Mouse (Mus musculus): ENCODE measurements at regions not wholly inside any gene's neighbourhood (a gene's known extent, or its start where the extent isn't known, plus 50 kb on each side); places are given as distances from the start of the nearest gene placed in this dataset.
"Not testable (repeated sequence)": the region's sequence is repeated elsewhere in the genome, so short reads cannot be mapped to it uniquely, and the experiment has no call there.

GRCm38 (mm10) chr13:97363214-97363613, 122.3 kb downstream of the Enc1 start:
- WGBS, result 88% methylated on average over 4 of the region's 4 CpGs
- no peaks in the 10 kb centered on the region for H3K9me3 ChIP-seq (ENCODE audit: control insufficient read depth, low read depth, low read length)
- ATAC-seq (ENCODE audit: insufficient number of reproducible peaks, insufficient read depth, low FRiP score, low read depth), result no peak
- H3K4me1 ChIP-seq (ENCODE audit: control insufficient read depth, insufficient read depth, low read length), result peaks cover 18% of the 10 kb centered on the region; the same call in 1 of the 2 replicates
- no peaks in the 10 kb centered on the region for H3K27me3 ChIP-seq (ENCODE audit: control insufficient read depth, insufficient read depth, low read length)
- peak overlapping the region; percentile 11; the same call in 1 of the 2 replicates for H3K27ac ChIP-seq (ENCODE audit: low read length)
- no peak overlapping the region for H3K9ac ChIP-seq (replicated peaks; ENCODE audit: low read depth, low read length)
- H3K36me3 ChIP-seq (ENCODE audit: control insufficient read depth, insufficient read depth, low read length), result no peaks in the 10 kb centered on the region
- no peak overlapping the region for H3K4me3 ChIP-seq (ENCODE audit: low read depth, low read length)
- no peak overlapping the region for H3K4me2 ChIP-seq (replicated peaks; ENCODE audit: low read depth, low read length)

- ATAC-seq (ENCODE audit: insufficient number of reproducible peaks, insufficient read depth, low FRiP score, low read depth), result no peak
- peaks cover 21% of the 10 kb centered on the region for H3K4me1 ChIP-seq (ENCODE audit: control insufficient read depth, insufficient read depth, low read length)
- H3K9me3 ChIP-seq (ENCODE audit: control insufficient read depth, low read depth, low read length), result no peaks in the 10 kb centered on the region
- H3K36me3 ChIP-seq (ENCODE audit: control insufficient read depth, insufficient read depth, low read length), result no peaks in the 10 kb centered on the region
- no peak overlapping the region for H3K4me2 ChIP-seq (replicated peaks; ENCODE audit: low read depth, low read length)
- 46% methylated on average over 9 of the region's 9 CpGs for WGBS
- H3K9ac ChIP-seq (replicated peaks; ENCODE audit: low read depth, low read length), result no peak overlapping the region
- no peak overlapping the region for H3K27ac ChIP-seq (ENCODE audit: low read length)
- H3K4me3 ChIP-seq (ENCODE audit: low read depth, low read length), result no peak overlapping the region
- no peaks in the 10 kb centered on the region for H3K27me3 ChIP-seq (ENCODE audit: control insufficient read depth, insufficient read depth, low read length)
Measured at GRCm38 (mm10) chr13:97360551-97360950, 119.6 kb downstream of the Enc1 start.

- Histone ChIP-seq H3K36me3 (ENCODE audit: control insufficient read depth, insufficient read depth, low read length) (no peaks in the 10 kb centered on the region), H3K27me3 (ENCODE audit: control insufficient read depth, insufficient read depth, low read length) (no peaks in the 10 kb centered on the region), H3K9ac (replicated peaks; ENCODE audit: low read depth, low read length) (no peak overlapping the region), H3K4me3 (ENCODE audit: low read depth, low read length) (no peak overlapping the region), H3K27ac (ENCODE audit: low read length) (no peak overlapping the region), H3K4me1 (ENCODE audit: control insufficient read depth, insufficient read depth, low read length) (peaks cover 14% of the 10 kb centered on the region), H3K9me3 (ENCODE audit: control insufficient read depth, low read depth, low read length) (no peaks in the 10 kb centered on the region), H3K4me2 (replicated peaks; ENCODE audit: low read depth, low read length) (no peak overlapping the region)
- ATAC-seq (ENCODE audit: insufficient number of reproducible peaks, insufficient read depth, low FRiP score, low read depth), result no peak
- WGBS, result 78% methylated on average over 8 of the region's 8 CpGs
Measured at GRCm38 (mm10) chr13:97358781-97359305, 117.9 kb downstream of the Enc1 start.

- Histone ChIP-seq H3K36me3 (ENCODE audit: control insufficient read depth, insufficient read depth, low read length) (no peaks in the 10 kb centered on the region), H3K4me3 (ENCODE audit: low read depth, low read length) (no peak overlapping the region), H3K9ac (replicated peaks; ENCODE audit: low read depth, low read length) (no peak overlapping the region), H3K27ac (ENCODE audit: low read length) (no peak overlapping the region), H3K9me3 (ENCODE audit: control insufficient read depth, low read depth, low read length) (no peaks in the 10 kb centered on the region), H3K4me1 (ENCODE audit: control insufficient read depth, insufficient read depth, low read length) (peaks cover 9% of the 10 kb centered on the region), H3K4me2 (replicated peaks; ENCODE audit: low read depth, low read length) (no peak overlapping the region), H3K27me3 (ENCODE audit: control insufficient read depth, insufficient read depth, low read length) (no peaks in the 10 kb centered on the region)
- WGBS, result 36% methylated on average over 6 of the region's 6 CpGs
- ATAC-seq (ENCODE audit: insufficient number of reproducible peaks, insufficient read depth, low FRiP score, low read depth), result no peak
Measured at GRCm38 (mm10) chr13:97358261-97358660, 117.4 kb downstream of the Enc1 start.

- H3K36me3 ChIP-seq (ENCODE audit: control insufficient read depth, insufficient read depth, low read length), result no peaks in the 10 kb centered on the region
- 26% methylated on average over 13 of the region's 13 CpGs for WGBS
- no peaks in the 10 kb centered on the region for H3K9me3 ChIP-seq (ENCODE audit: control insufficient read depth, low read depth, low read length)
- no peak overlapping the region for H3K27ac ChIP-seq (ENCODE audit: low read length)
- peaks cover 4% of the 10 kb centered on the region; the same call in 1 of the 2 replicates for H3K4me1 ChIP-seq (ENCODE audit: control insufficient read depth, insufficient read depth, low read length)
- H3K9ac ChIP-seq (replicated peaks; ENCODE audit: low read depth, low read length), result no peak overlapping the region
- H3K4me3 ChIP-seq (ENCODE audit: low read depth, low read length), result no peak overlapping the region
- no peak for ATAC-seq (ENCODE audit: insufficient number of reproducible peaks, insufficient read depth, low FRiP score, low read depth)
- H3K4me2 ChIP-seq (replicated peaks; ENCODE audit: low read depth, low read length), result no peak overlapping the region
- H3K27me3 ChIP-seq (ENCODE audit: control insufficient read depth, insufficient read depth, low read length), result no peaks in the 10 kb centered on the region
Measured at GRCm38 (mm10) chr13:97356923-97357807, 116.3 kb downstream of the Enc1 start.

- H3K4me2 ChIP-seq (replicated peaks; ENCODE audit: low read depth, low read length); H3K27ac ChIP-seq (ENCODE audit: low read length); H3K4me1 ChIP-seq (ENCODE audit: control insufficient read depth, insufficient read depth, low read length); H3K27me3 ChIP-seq (ENCODE audit: control insufficient read depth, insufficient read depth, low read length); H3K9me3 ChIP-seq (ENCODE audit: control insufficient read depth, low read depth, low read length); H3K9ac ChIP-seq (replicated peaks; ENCODE audit: low read depth, low read length); H3K36me3 ChIP-seq (ENCODE audit: control insufficient read depth, insufficient read depth, low read length); H3K4me3 ChIP-seq (ENCODE audit: low read depth, low read length); ATAC-seq (ENCODE audit: insufficient number of reproducible peaks, insufficient read depth, low FRiP score, low read depth): not testable (repeated sequence)
- 91% methylated on average over 6 of the region's 6 CpGs for WGBS
Measured at GRCm38 (mm10) chr13:97355411-97355810, 114.5 kb downstream of the Enc1 start.

GRCm38 (mm10) chr13:97347696-97348095, 106.8 kb downstream of the Enc1 start:
- 82% methylated on average over 7 of the region's 7 CpGs for WGBS
- Histone ChIP-seq H3K9me3 (ENCODE audit: control insufficient read depth, low read depth, low read length) (no peaks in the 10 kb centered on the region), H3K9ac (replicated peaks; ENCODE audit: low read depth, low read length) (no peak overlapping the region), H3K27ac (ENCODE audit: low read length) (no peak overlapping the region), H3K4me1 (ENCODE audit: control insufficient read depth, insufficient read depth, low read length) (no peaks in the 10 kb centered on the region), H3K4me2 (replicated peaks; ENCODE audit: low read depth, low read length) (no peak overlapping the region), H3K4me3 (ENCODE audit: low read depth, low read length) (no peak overlapping the region), H3K36me3 (ENCODE audit: control insufficient read depth, insufficient read depth, low read length) (no peaks in the 10 kb centered on the region), H3K27me3 (ENCODE audit: control insufficient read depth, insufficient read depth, low read length) (no peaks in the 10 kb centered on the region)
- ATAC-seq (ENCODE audit: insufficient number of reproducible peaks, insufficient read depth, low FRiP score, low read depth), result no peak

GRCm38 (mm10) chr13:97341218-97341889, 100.4 kb downstream of the Enc1 start:
- no peaks in the 10 kb centered on the region for H3K36me3 ChIP-seq (ENCODE audit: control insufficient read depth, insufficient read depth, low read length)
- no peak for ATAC-seq (ENCODE audit: insufficient number of reproducible peaks, insufficient read depth, low FRiP score, low read depth)
- no peak overlapping the region for H3K4me2 ChIP-seq (replicated peaks; ENCODE audit: low read depth, low read length)
- H3K4me3 ChIP-seq (ENCODE audit: low read depth, low read length), result no peak overlapping the region
- no peak overlapping the region for H3K9ac ChIP-seq (replicated peaks; ENCODE audit: low read depth, low read length)
- H3K27ac ChIP-seq (ENCODE audit: low read length), result peak overlapping the region; percentile 21; the same call in 1 of the 2 replicates
- 33% methylated on average over 7 of the region's 7 CpGs for WGBS
- H3K27me3 ChIP-seq (ENCODE audit: control insufficient read depth, insufficient read depth, low read length), result no peaks in the 10 kb centered on the region
- H3K4me1 ChIP-seq (ENCODE audit: control insufficient read depth, insufficient read depth, low read length), result peaks cover 24% of the 10 kb centered on the region
- no peaks in the 10 kb centered on the region for H3K9me3 ChIP-seq (ENCODE audit: control insufficient read depth, low read depth, low read length)
